Mouse (Mus musculus): ENCODE results near the gene Rarres1. TPM values are rescaled to one million over a fixed set of nuclear protein-coding genes. Genes with fewer than 3 reads are reported as not detected.

Rarres1 gene
- polyA plus RNA-seq, 1 experiment, result not detected

GRCm38 (mm10) chr3:67466576-67466975 is 48.7 kb downstream of the Rarres1 start:
- Histone ChIP-seq H3K4me1 (ENCODE audit: control insufficient read depth, insufficient read depth, low read length) (peaks cover 9% of the 10 kb centered on the region), H3K27ac (ENCODE audit: insufficient read depth, low read depth, low read length) (no peak overlapping the region), H3K4me3 (ENCODE audit: insufficient read depth, low read length) (no peak overlapping the region)
- no peak for TF ChIP-seq CTCF (IDR thresholded peaks at IDR 0.05; ENCODE audit: low read depth, low read length)
- no peak for TF ChIP-seq POLR2A (IDR thresholded peaks at IDR 0.05; ENCODE audit: borderline replicate concordance, low read depth, low read length)

- Histone ChIP-seq H3K27ac (ENCODE audit: insufficient read depth, low read depth, low read length) (peak within 1 kb of the TSS; percentile 50), H3K4me3 (ENCODE audit: insufficient read depth, low read length) (peak within 1 kb of the TSS; percentile 70), H3K4me1 (ENCODE audit: control insufficient read depth, insufficient read depth, low read length) (peaks cover 6% of the 10 kb centered on the region)
- TF ChIP-seq CTCF (IDR thresholded peaks at IDR 0.05; ENCODE audit: low read depth, low read length) (no peak), POLR2A (IDR thresholded peaks at IDR 0.05; ENCODE audit: borderline replicate concordance, low read depth, low read length) (no peak; the same call in 1 of the 2 replicates)
Measured at GRCm38 (mm10) chr3:67463450-67464372, 51.6 kb downstream of the Rarres1 start, which contains the start of gene Lxn. Gene Lxn (minus strand): TSS chr3:67463926.

- TF ChIP-seq CTCF (IDR thresholded peaks at IDR 0.05; ENCODE audit: low read depth, low read length), result no peak
- TF ChIP-seq POLR2A (IDR thresholded peaks at IDR 0.05; ENCODE audit: borderline replicate concordance, low read depth, low read length), result no peak
- H3K4me1 ChIP-seq (ENCODE audit: control insufficient read depth, insufficient read depth, low read length), result peaks cover 6% of the 10 kb centered on the region
- H3K27ac ChIP-seq (ENCODE audit: insufficient read depth, low read depth, low read length), result peak overlapping the region; percentile 50
- H3K4me3 ChIP-seq (ENCODE audit: insufficient read depth, low read length), result peak overlapping the region; percentile 70
Measured at GRCm38 (mm10) chr3:67463001-67463400, 52.3 kb downstream of the Rarres1 start.

GRCm38 (mm10) chr3:67462578-67462977 is 52.7 kb downstream of the Rarres1 start:
- H3K4me1 ChIP-seq (ENCODE audit: control insufficient read depth, insufficient read depth, low read length), result peaks cover 6% of the 10 kb centered on the region
- no peak overlapping the region for H3K27ac ChIP-seq (ENCODE audit: insufficient read depth, low read depth, low read length)
- peak overlapping the region; percentile 15; the same call in 1 of the 2 replicates for H3K4me3 ChIP-seq (ENCODE audit: insufficient read depth, low read length)
- TF ChIP-seq POLR2A (IDR thresholded peaks at IDR 0.05; ENCODE audit: borderline replicate concordance, low read depth, low read length) (no peak), CTCF (IDR thresholded peaks at IDR 0.05; ENCODE audit: low read depth, low read length) (no peak)

- Histone ChIP-seq H3K4me1 (ENCODE audit: control insufficient read depth, insufficient read depth, low read length) (peaks cover 6% of the 10 kb centered on the region), H3K27ac (ENCODE audit: insufficient read depth, low read depth, low read length) (no peak overlapping the region), H3K4me3 (ENCODE audit: insufficient read depth, low read length) (no peak overlapping the region)
- TF ChIP-seq CTCF (IDR thresholded peaks at IDR 0.05; ENCODE audit: low read depth, low read length) (no peak), POLR2A (IDR thresholded peaks at IDR 0.05; ENCODE audit: borderline replicate concordance, low read depth, low read length) (no peak)
Measured at GRCm38 (mm10) chr3:67462015-67462414, 53.3 kb downstream of the Rarres1 start.

- peaks cover 6% of the 10 kb centered on the region for H3K4me1 ChIP-seq (ENCODE audit: control insufficient read depth, insufficient read depth, low read length)
- no peak for TF ChIP-seq POLR2A (IDR thresholded peaks at IDR 0.05; ENCODE audit: borderline replicate concordance, low read depth, low read length)
- no peak for TF ChIP-seq CTCF (IDR thresholded peaks at IDR 0.05; ENCODE audit: low read depth, low read length)
- H3K4me3 ChIP-seq (ENCODE audit: insufficient read depth, low read length), result no peak overlapping the region
- H3K27ac ChIP-seq (ENCODE audit: insufficient read depth, low read depth, low read length), result no peak overlapping the region
Measured at GRCm38 (mm10) chr3:67459881-67460280, 55.4 kb downstream of the Rarres1 start.

- TF ChIP-seq POLR2A (IDR thresholded peaks at IDR 0.05; ENCODE audit: borderline replicate concordance, low read depth, low read length), result no peak
- no peak for TF ChIP-seq CTCF (IDR thresholded peaks at IDR 0.05; ENCODE audit: low read depth, low read length)
- Histone ChIP-seq H3K4me3 (ENCODE audit: insufficient read depth, low read length) (no peak overlapping the region), H3K27ac (ENCODE audit: insufficient read depth, low read depth, low read length) (no peak overlapping the region), H3K4me1 (ENCODE audit: control insufficient read depth, insufficient read depth, low read length) (no peaks in the 10 kb centered on the region)
Measured at GRCm38 (mm10) chr3:67450601-67451210, 64.6 kb downstream of the Rarres1 start.

- TF ChIP-seq POLR2A (IDR thresholded peaks at IDR 0.05; ENCODE audit: borderline replicate concordance, low read depth, low read length) (no peak), CTCF (IDR thresholded peaks at IDR 0.05; ENCODE audit: low read depth, low read length) (no peak)
- H3K4me1 ChIP-seq (ENCODE audit: control insufficient read depth, insufficient read depth, low read length), result no peaks in the 10 kb centered on the region
- no peak overlapping the region for H3K27ac ChIP-seq (ENCODE audit: insufficient read depth, low read depth, low read length)
- H3K4me3 ChIP-seq (ENCODE audit: insufficient read depth, low read length), result no peak overlapping the region
Measured at GRCm38 (mm10) chr3:67449660-67450059, 65.7 kb downstream of the Rarres1 start.

- TF ChIP-seq POLR2A (IDR thresholded peaks at IDR 0.05; ENCODE audit: borderline replicate concordance, low read depth, low read length) (no peak), CTCF (IDR thresholded peaks at IDR 0.05; ENCODE audit: low read depth, low read length) (no peak)
- no peak overlapping the region for H3K27ac ChIP-seq (ENCODE audit: insufficient read depth, low read depth, low read length)
- no peaks in the 10 kb centered on the region for H3K4me1 ChIP-seq (ENCODE audit: control insufficient read depth, insufficient read depth, low read length)
- no peak overlapping the region for H3K4me3 ChIP-seq (ENCODE audit: insufficient read depth, low read length)
Measured at GRCm38 (mm10) chr3:67447143-67447542, 68.2 kb downstream of the Rarres1 start.

- peaks cover 3% of the 10 kb centered on the region; the same call in 1 of the 2 replicates for H3K4me1 ChIP-seq (ENCODE audit: control insufficient read depth, insufficient read depth, low read length)
- TF ChIP-seq POLR2A (IDR thresholded peaks at IDR 0.05; ENCODE audit: borderline replicate concordance, low read depth, low read length) (no peak), CTCF (IDR thresholded peaks at IDR 0.05; ENCODE audit: low read depth, low read length) (no peak)
- no peak overlapping the region for H3K4me3 ChIP-seq (ENCODE audit: insufficient read depth, low read length)
- H3K27ac ChIP-seq (ENCODE audit: insufficient read depth, low read depth, low read length), result no peak overlapping the region
Measured at GRCm38 (mm10) chr3:67434011-67434410, 81.3 kb downstream of the Rarres1 start.
